Mouse (Mus musculus): ENCODE data around the gene Tmem87a. TPM values are rescaled to one million over a fixed set of nuclear protein-coding genes. Genes with fewer than 3 reads are reported as not detected.
A peak's percentile ranks its signal among the peaks of the same experiment; 100 is the strongest.

Tmem87a gene
- polyA plus RNA-seq, 1 experiment from 2014 or later, result 3.6 TPM

DNA sequence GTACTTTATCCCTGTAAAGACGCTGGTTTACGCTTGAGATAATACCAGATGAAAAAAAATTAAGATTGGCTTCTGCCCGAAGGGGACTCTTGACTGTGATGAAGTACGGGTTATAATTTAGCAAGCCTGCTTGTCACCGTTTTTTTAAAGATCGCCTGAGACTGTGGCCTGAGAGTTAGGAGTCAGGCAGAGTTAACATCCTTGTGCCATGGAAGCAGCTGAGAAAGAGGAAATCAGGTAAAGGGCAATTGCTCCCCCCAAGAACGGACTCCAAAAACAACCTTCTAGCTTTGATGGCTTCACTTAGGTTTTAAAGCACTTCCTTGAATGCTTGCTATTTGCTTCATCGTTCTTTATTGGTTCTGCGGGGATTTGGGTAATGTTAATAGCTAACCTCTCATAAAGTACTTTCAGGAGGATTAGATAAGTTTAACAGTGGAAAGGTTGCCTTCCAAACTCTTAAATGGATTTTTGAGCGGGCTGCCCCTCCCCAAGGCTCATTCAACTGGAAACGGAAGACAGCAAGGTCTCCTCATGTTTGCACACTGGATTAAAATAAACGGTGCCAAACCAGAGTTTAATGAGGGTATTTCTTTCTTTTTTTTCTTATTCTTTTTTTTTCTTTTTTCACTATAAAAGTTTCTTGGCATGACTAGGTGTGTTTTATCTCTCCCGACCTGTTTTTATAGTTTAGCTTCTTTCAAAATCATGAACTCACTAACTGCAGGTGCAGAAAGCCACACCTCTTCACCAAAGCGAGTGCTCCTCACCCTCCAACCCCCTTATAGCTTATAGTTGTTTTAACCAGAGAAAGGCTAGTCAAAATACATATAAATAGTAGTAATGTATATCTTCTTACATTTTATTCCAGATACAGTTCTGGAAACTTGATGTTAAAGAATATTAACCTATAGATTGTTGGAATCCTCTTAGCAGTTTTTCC, 1.2 kb upstream of the Tmem87a start:
- H3K9me3 ChIP-seq (replicated peaks), result no peaks in the 10 kb centered on the region
- peak overlapping the region; percentile 97 for H3K27ac ChIP-seq (replicated peaks)
- peak overlapping the region; percentile 72 for H3K9ac ChIP-seq
- peaks cover 11% of the 10 kb centered on the region; the same call in 1 of the 2 replicates for H3K36me3 ChIP-seq (replicated peaks)
- peaks cover 38% of the 10 kb centered on the region for H3K4me1 ChIP-seq (replicated peaks)
- no peak for ATAC-seq (ENCODE audit: insufficient read depth)
- 9% methylated on average over 14 of the region's 14 CpGs for WGBS (ENCODE audit: insufficient replicate concordance)
- no peaks in the 10 kb centered on the region for H3K27me3 ChIP-seq
- H3K4me2 ChIP-seq, result peak overlapping the region; percentile 81
- H3K4me3 ChIP-seq (replicated peaks), result peak overlapping the region; percentile 83

DNA sequence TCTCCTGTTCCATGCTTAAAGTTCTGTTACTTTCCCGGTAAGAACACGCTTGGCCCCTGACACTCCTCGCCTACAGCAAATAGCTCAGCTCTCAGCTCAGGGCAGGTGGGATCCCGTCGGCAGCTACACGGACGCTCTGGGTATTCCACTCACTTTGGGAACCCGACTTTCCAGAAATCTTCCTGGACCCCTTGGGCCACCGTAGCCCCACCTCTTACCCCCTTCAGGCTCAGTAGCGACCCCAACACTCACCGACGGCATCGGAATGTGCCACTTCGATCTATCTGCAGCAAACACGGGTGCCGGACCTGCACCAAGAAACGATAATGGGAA, 294 bp downstream of the Tmem87a start, which contains the start of gene Ganc:
Gene Ganc, plus strand, starts transcription at position 244 of the 333 bp plus-strand sequence.
- Histone ChIP-seq H3K9ac (peak within 1 kb of the TSS; percentile 72), H3K4me2 (peak within 1 kb of the TSS; percentile 81), H3K4me1 (replicated peaks) (peaks cover 38% of the 10 kb centered on the region), H3K36me3 (replicated peaks) (peaks cover 11% of the 10 kb centered on the region; the same call in 1 of the 2 replicates), H3K27ac (replicated peaks) (peak within 1 kb of the TSS; percentile 97), H3K27me3 (no peaks in the 10 kb centered on the region), H3K9me3 (replicated peaks) (no peaks in the 10 kb centered on the region), H3K4me3 (replicated peaks) (peak within 1 kb of the TSS; percentile 83)
- peak; percentile 50 for ATAC-seq (ENCODE audit: insufficient read depth)
- under 1% methylated on average over 17 of the region's 17 CpGs for WGBS (ENCODE audit: insufficient replicate concordance)

GRCm38 (mm10) chr2:120402813-120403212, 1.1 kb downstream of the Tmem87a start:
- ATAC-seq (ENCODE audit: insufficient read depth), result no peak
- H3K9me3 ChIP-seq (replicated peaks), result no peaks in the 10 kb centered on the region
- H3K27me3 ChIP-seq, result no peaks in the 10 kb centered on the region
- peaks cover 38% of the 10 kb centered on the region for H3K4me1 ChIP-seq (replicated peaks)
- WGBS (ENCODE audit: insufficient replicate concordance), result 21% methylated on average over 3 of the region's 3 CpGs
- H3K4me3 ChIP-seq (replicated peaks), result peak overlapping the region; percentile 83
- peaks cover 16% of the 10 kb centered on the region for H3K36me3 ChIP-seq (replicated peaks)
- H3K9ac ChIP-seq, result no peak overlapping the region; the same call in 1 of the 2 replicates
- H3K4me2 ChIP-seq, result peak overlapping the region; percentile 81
- H3K27ac ChIP-seq (replicated peaks), result no peak overlapping the region

- no peak for ATAC-seq (ENCODE audit: insufficient read depth)
- no peak overlapping the region for H3K4me3 ChIP-seq (replicated peaks)
- peaks cover 17% of the 10 kb centered on the region for H3K4me1 ChIP-seq (replicated peaks)
- H3K9ac ChIP-seq, result no peak overlapping the region
- H3K4me2 ChIP-seq, result no peak overlapping the region
- no peak overlapping the region for H3K27ac ChIP-seq (replicated peaks)
- WGBS (ENCODE audit: insufficient replicate concordance), result 97% methylated on average over 1 of the region's 1 CpGs
- H3K9me3 ChIP-seq (replicated peaks), result no peaks in the 10 kb centered on the region
- peaks cover 57% of the 10 kb centered on the region for H3K36me3 ChIP-seq (replicated peaks)
- no peaks in the 10 kb centered on the region for H3K27me3 ChIP-seq
Measured at GRCm38 (mm10) chr2:120397951-120398350, 6.0 kb downstream of the Tmem87a start.

DNA sequence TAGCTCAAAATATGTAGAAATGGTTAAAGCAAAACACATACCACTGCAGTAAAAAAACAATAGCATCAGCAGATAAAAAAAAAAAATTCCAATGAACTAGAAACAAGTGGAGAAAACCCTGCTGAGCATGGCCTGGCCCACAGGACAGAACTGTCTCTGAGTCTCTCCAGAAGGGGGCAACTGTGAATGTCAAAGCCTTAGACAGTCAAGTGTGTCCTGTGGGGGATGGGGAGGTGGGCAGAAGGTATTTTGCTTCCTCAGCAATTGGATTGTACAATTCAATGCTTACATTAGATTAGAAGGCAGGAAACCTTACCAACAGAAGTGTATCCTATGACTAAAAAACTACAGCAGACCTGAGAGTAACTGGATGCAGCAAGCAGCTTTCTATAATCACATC, 11.5 kb downstream of the Tmem87a start:
- H3K4me2 ChIP-seq, result no peak overlapping the region
- H3K27me3 ChIP-seq, result no peaks in the 10 kb centered on the region
- peaks cover 75% of the 10 kb centered on the region for H3K36me3 ChIP-seq (replicated peaks)
- H3K9ac ChIP-seq, result no peak overlapping the region
- H3K4me1 ChIP-seq (replicated peaks), result no peaks in the 10 kb centered on the region
- H3K4me3 ChIP-seq (replicated peaks), result no peak overlapping the region
- no peaks in the 10 kb centered on the region for H3K9me3 ChIP-seq (replicated peaks)
- ATAC-seq (ENCODE audit: insufficient read depth), result no peak
- H3K27ac ChIP-seq (replicated peaks), result no peak overlapping the region

DNA sequence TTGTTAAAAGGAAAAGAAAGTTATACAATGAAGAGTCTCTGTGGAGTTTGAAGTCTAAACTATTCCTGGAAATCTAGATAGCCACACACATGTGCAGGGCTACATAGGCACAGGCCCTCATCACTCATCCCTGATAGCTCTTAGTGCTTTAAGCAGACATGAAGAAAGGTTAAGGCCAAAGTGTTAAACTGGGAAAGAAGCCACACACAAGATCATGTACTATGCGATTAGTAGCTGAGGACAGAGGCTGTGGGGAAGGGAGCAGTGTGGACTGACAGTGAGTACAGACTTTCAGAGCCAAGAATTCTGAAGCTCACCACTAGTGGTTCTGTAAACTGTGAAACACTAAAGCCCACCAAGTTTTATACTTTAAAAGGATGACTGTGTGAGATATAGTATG, 13.0 kb downstream of the Tmem87a start:
- Histone ChIP-seq H3K9me3 (replicated peaks) (no peaks in the 10 kb centered on the region), H3K36me3 (replicated peaks) (peaks cover 68% of the 10 kb centered on the region), H3K27ac (replicated peaks) (no peak overlapping the region), H3K4me1 (replicated peaks) (no peaks in the 10 kb centered on the region), H3K4me3 (replicated peaks) (no peak overlapping the region), H3K4me2 (no peak overlapping the region), H3K27me3 (no peaks in the 10 kb centered on the region), H3K9ac (no peak overlapping the region)
- WGBS (ENCODE audit: insufficient replicate concordance), result 82% methylated on average over 1 of the region's 1 CpGs
- ATAC-seq (ENCODE audit: insufficient read depth), result no peak

GRCm38 (mm10) chr2:120389376-120389775, 14.5 kb downstream of the Tmem87a start:
- Histone ChIP-seq H3K9ac (no peak overlapping the region), H3K9me3 (replicated peaks) (no peaks in the 10 kb centered on the region), H3K36me3 (replicated peaks) (peaks cover 65% of the 10 kb centered on the region), H3K4me2 (no peak overlapping the region), H3K27ac (replicated peaks) (no peak overlapping the region), H3K4me1 (replicated peaks) (no peaks in the 10 kb centered on the region), H3K4me3 (replicated peaks) (no peak overlapping the region), H3K27me3 (no peaks in the 10 kb centered on the region)
- ATAC-seq (ENCODE audit: insufficient read depth), result no peak
- 76% methylated on average over 3 of the region's 3 CpGs for WGBS (ENCODE audit: insufficient replicate concordance)

GRCm38 (mm10) chr2:120387291-120387690, 16.6 kb downstream of the Tmem87a start:
- no peak overlapping the region for H3K27ac ChIP-seq (replicated peaks)
- no peak for ATAC-seq (ENCODE audit: insufficient read depth)
- H3K4me1 ChIP-seq (replicated peaks), result no peaks in the 10 kb centered on the region
- H3K4me2 ChIP-seq, result no peak overlapping the region
- H3K4me3 ChIP-seq (replicated peaks), result no peak overlapping the region
- 94% methylated on average over 1 of the region's 1 CpGs for WGBS (ENCODE audit: insufficient replicate concordance)
- H3K36me3 ChIP-seq (replicated peaks), result peaks cover 63% of the 10 kb centered on the region
- no peaks in the 10 kb centered on the region for H3K9me3 ChIP-seq (replicated peaks)
- no peaks in the 10 kb centered on the region for H3K27me3 ChIP-seq
- H3K9ac ChIP-seq, result no peak overlapping the region

DNA sequence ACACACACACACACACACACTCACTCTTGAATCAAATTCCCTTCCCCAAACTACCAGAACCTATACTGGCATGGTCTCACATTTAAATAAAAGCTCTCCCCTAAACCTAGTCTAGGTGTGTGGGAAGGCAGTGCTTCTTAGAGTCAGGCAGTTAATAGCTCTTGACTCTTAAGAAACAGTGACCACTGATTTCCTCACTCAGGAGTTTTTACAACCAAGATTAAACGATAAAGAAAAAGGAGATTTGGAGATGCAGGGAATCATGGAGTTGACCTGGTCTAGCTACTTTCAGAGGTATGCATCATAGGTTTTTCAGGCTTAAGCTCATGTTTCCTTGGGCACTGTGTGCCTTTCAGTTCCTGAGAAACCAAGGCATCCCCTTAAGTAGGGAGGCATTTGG, 17.6 kb downstream of the Tmem87a start:
- WGBS (ENCODE audit: insufficient replicate concordance), result 84% methylated on average over 1 of the region's 1 CpGs
- no peaks in the 10 kb centered on the region for H3K27me3 ChIP-seq
- no peak overlapping the region for H3K4me3 ChIP-seq (replicated peaks)
- H3K9me3 ChIP-seq (replicated peaks), result no peaks in the 10 kb centered on the region
- no peaks in the 10 kb centered on the region for H3K4me1 ChIP-seq (replicated peaks)
- H3K4me2 ChIP-seq, result no peak overlapping the region
- no peak overlapping the region for H3K9ac ChIP-seq
- H3K36me3 ChIP-seq (replicated peaks), result peaks cover 68% of the 10 kb centered on the region
- ATAC-seq (ENCODE audit: insufficient read depth), result no peak
- no peak overlapping the region for H3K27ac ChIP-seq (replicated peaks)

GRCm38 (mm10) chr2:120373858-120374257, 30.1 kb downstream of the Tmem87a start:
- H3K9me3 ChIP-seq (replicated peaks), result no peaks in the 10 kb centered on the region
- WGBS (ENCODE audit: insufficient replicate concordance), result 79% methylated on average over 4 of the region's 4 CpGs
- ATAC-seq (ENCODE audit: insufficient read depth), result no peak
- H3K4me2 ChIP-seq, result no peak overlapping the region
- peaks cover 80% of the 10 kb centered on the region for H3K36me3 ChIP-seq (replicated peaks)
- H3K9ac ChIP-seq, result no peak overlapping the region
- no peaks in the 10 kb centered on the region for H3K4me1 ChIP-seq (replicated peaks)
- no peak overlapping the region for H3K4me3 ChIP-seq (replicated peaks)
- no peak overlapping the region for H3K27ac ChIP-seq (replicated peaks)
- H3K27me3 ChIP-seq, result no peaks in the 10 kb centered on the region

GRCm38 (mm10) chr2:120367416-120368207, 36.3 kb downstream of the Tmem87a start:
- no peaks in the 10 kb centered on the region for H3K27me3 ChIP-seq
- WGBS (ENCODE audit: insufficient replicate concordance), result 84% methylated on average over 4 of the region's 4 CpGs
- no peak for ATAC-seq (ENCODE audit: insufficient read depth)
- no peak overlapping the region for H3K9ac ChIP-seq
- H3K36me3 ChIP-seq (replicated peaks), result peaks cover 76% of the 10 kb centered on the region
- no peak overlapping the region for H3K4me2 ChIP-seq
- H3K4me1 ChIP-seq (replicated peaks), result no peaks in the 10 kb centered on the region
- no peaks in the 10 kb centered on the region for H3K9me3 ChIP-seq (replicated peaks)
- no peak overlapping the region for H3K27ac ChIP-seq (replicated peaks)
- H3K4me3 ChIP-seq (replicated peaks), result no peak overlapping the region

Measured in liver, embryonic 15.5 days (tissue).